Mouse (Mus musculus) liver, embryonic 14.5 days (tissue): ENCODE data around the gene Tmem88.

Experiments
- CTCF ChIP-seq: IDR thresholded peaks from 2 replicates; pipeline ENCODE4 v1.5.1; 2016; ENCODE audit warnings: antibody characterized with exemption, low read depth, control low read depth
- EP300 ChIP-seq: IDR thresholded peaks from 2 replicates; pipeline ENCODE4 v1.6.1; 2016; ENCODE audit warnings: antibody characterized with exemption, low read depth

- TF ChIP-seq EP300 (no peak), CTCF (no peak)
Measured at GRCm38 (mm10) chr11:69364910-69365309, 33.1 kb downstream of the Tmem88 start.
